Mouse (Mus musculus) neural tube, embryonic 11.5 days (tissue): ENCODE measurements around the gene Itpka. TPM values are rescaled to one million over a fixed set of nuclear protein-coding genes. Genes with fewer than 3 reads are reported as not detected.
A peak's percentile ranks its signal among the peaks of the same experiment; 100 is the strongest.

ENCODE experiments used
- ATAC-seq: fragments of 200-750 bp; cut with Nextera tagmentation; 2 replicates; pipeline ENCODE4 v1.8.0; 2017; ENCODE audit warnings: moderate number of reproducible peaks, mild to moderate bottlenecking, moderate TSS enrichment, moderate library complexity; ENCODE audit not compliant: insufficient read depth, low FRiP score, low TSS enrichment
- DNase-seq: peaks from one replicate; pipeline ENCODE4 v3.0.0-alpha.2; 2015; ENCODE audit warnings: low spot score
- H3K27ac ChIP-seq: fragments of 300-500 bp; sonication (generic); 2 replicates; pipeline ENCODE4 v1.5.1; 2014; ENCODE audit warnings: low read depth, mild to moderate bottlenecking, low read length
- H3K27me3 ChIP-seq: fragments of 300-500 bp; sonication (generic); 2 replicates; pipeline ENCODE4 v1.6.1; 2014; ENCODE audit warnings: mild to moderate bottlenecking, low read length, mixed read lengths; ENCODE audit not compliant: control insufficient read depth, insufficient read depth
- H3K36me3 ChIP-seq: fragments of 300-500 bp; sonication (generic); 2 replicates; pipeline ENCODE4 v1.6.1; 2014; ENCODE audit warnings: mild to moderate bottlenecking, low read length, moderate library complexity, mixed read lengths; ENCODE audit not compliant: control insufficient read depth, insufficient read depth
- H3K4me1 ChIP-seq: fragments of 300-500 bp; sonication (generic); 2 replicates; pipeline ENCODE4 v1.6.1; 2014; ENCODE audit warnings: low read length, mixed read lengths; ENCODE audit not compliant: control insufficient read depth, insufficient read depth
- H3K4me2 ChIP-seq: fragments of 300-500 bp; sonication (generic); 2 replicates; pipeline ENCODE4 v1.6.1; 2014; ENCODE audit warnings: low read depth, mild to moderate bottlenecking, moderate library complexity
- H3K4me3 ChIP-seq: fragments of 300-500 bp; sonication (generic); 2 replicates; pipeline ENCODE4 v1.5.1; 2014; ENCODE audit warnings: low read depth, low read length
- H3K9ac ChIP-seq: fragments of 300-500 bp; sonication (generic); 2 replicates; pipeline ENCODE4 v1.6.1; 2014; ENCODE audit warnings: mild to moderate bottlenecking, low read length
- H3K9me3 ChIP-seq: fragments of 300-500 bp; sonication (generic); 2 replicates; pipeline ENCODE4 v1.6.1; 2016; ENCODE audit warnings: low read length; ENCODE audit not compliant: control insufficient read depth
- WGBS: fragments of 180-500 bp; shearing (Covaris S2); extraction: QIAGEN DNeasy Blood & Tissue Kit; methylation state at CpG from one replicate; pipeline ENCODE4 v1.1.7; 2014; 5-methylcytosine and 5-hydroxymethylcytosine counted together
- polyA plus RNA-seq: library from polyadenylated mRNA; unstranded; fragments of >200 nt; fragmentation: Nextera tagmentation; extraction: Ambion mirVana; gene quantifications from 2 replicates; pipeline ENCODE4 v1.2.1, GENCODE M21; 2014

Gene Itpka
- polyA plus RNA-seq, 1 experiment from 2014 or later, result 0.78 TPM

GRCm38 (mm10) chr2:119799961-119800550 is 57.9 kb downstream of the Itpka start:
- Histone ChIP-seq H3K4me3 (peak overlapping the region; percentile 88), H3K27ac (no peak overlapping the region), H3K36me3 (no peaks in the 10 kb centered on the region), H3K9ac (peak overlapping the region; percentile 91), H3K27me3 (no peaks in the 10 kb centered on the region), H3K9me3 (no peaks in the 10 kb centered on the region), H3K4me1 (peaks cover 29% of the 10 kb centered on the region), H3K4me2 (peak overlapping the region; percentile 99)
- WGBS, result under 1% methylated on average over 20 of the region's 27 CpGs
- peak; percentile 47 for DNase-seq
- peak; percentile 14; the same call in 1 of the 2 replicates for ATAC-seq

Other genes starting within 250 kb of the Itpka start
- gene Exd1, start 194.7 kb upstream of the Itpka start, polyA plus RNA-seq, result 0.57 and 0.65 TPM in 2 replicates
- gene Chp1, start 194.6 kb upstream of the Itpka start, polyA plus RNA-seq, result 69.4 and 72.8 TPM in 2 replicates
- 72.3 and 76.5 TPM in 2 replicates for gene Nusap1, start 124.0 kb upstream of the Itpka start, polyA plus RNA-seq
- 25.9 and 26.8 TPM in 2 replicates for gene Oip5, start 123.9 kb upstream of the Itpka start, polyA plus RNA-seq
- gene Ndufaf1, start 79.5 kb upstream of the Itpka start, polyA plus RNA-seq, result 38.7 and 39.8 TPM in 2 replicates
- gene Rtf1, start 67.3 kb upstream of the Itpka start, polyA plus RNA-seq, result 31.9 and 35.0 TPM in 2 replicates
- 0.13 TPM in 1 of 2 replicates, not detected in the other for gene Ltk, start 18.1 kb downstream of the Itpka start, polyA plus RNA-seq
- 23.5 and 26.6 TPM in 2 replicates for gene Rpap1, start 45.2 kb downstream of the Itpka start, polyA plus RNA-seq
- 19.0 and 20.0 TPM in 2 replicates for gene Tyro3, start 55.4 kb downstream of the Itpka start, polyA plus RNA-seq
- 31.0 and 36.3 TPM in 2 replicates for gene Mga, start 154.9 kb downstream of the Itpka start, polyA plus RNA-seq
- gene Mapkbp1, start 230.4 kb downstream of the Itpka start, polyA plus RNA-seq, result 3.0 and 3.7 TPM in 2 replicates